Mouse (Mus musculus): Measurements from ENCODE around the gene Trim40. TPM values are rescaled to one million over a fixed set of nuclear protein-coding genes. Genes with fewer than 3 reads are reported as not detected.

Gene Trim40
- polyA plus RNA-seq, 1 experiment from 2014 or later = 0.11 TPM

- Histone ChIP-seq H3K9ac (ENCODE audit: low read length) (no peak overlapping the region), H3K4me3 (ENCODE audit: low read depth, low read length) (no peak overlapping the region), H3K27me3 (replicated peaks; ENCODE audit: control insufficient read depth, insufficient read depth, low read length) (no peaks in the 10 kb centered on the region), H3K36me3 (ENCODE audit: control insufficient read depth, insufficient read depth, low read length) (no peaks in the 10 kb centered on the region), H3K4me1 (replicated peaks; ENCODE audit: control insufficient read depth, insufficient read depth, low read length) (no peaks in the 10 kb centered on the region), H3K27ac (ENCODE audit: low read depth) (no peak overlapping the region), H3K4me2 (ENCODE audit: low read length) (no peak overlapping the region), H3K9me3 (ENCODE audit: control insufficient read depth, low read length) (no peaks in the 10 kb centered on the region)
- no peak for ATAC-seq (replicated peaks; ENCODE audit: low FRiP score, low TSS enrichment, low read depth)
- WGBS = 60% methylated on average over 2 of the region's 2 CpGs
- no peak for DNase-seq (ENCODE audit: low spot score)
Observed at GRCm38 (mm10) chr17:36883350-36883749, 6.6 kb downstream of the Trim40 start.

DNA sequence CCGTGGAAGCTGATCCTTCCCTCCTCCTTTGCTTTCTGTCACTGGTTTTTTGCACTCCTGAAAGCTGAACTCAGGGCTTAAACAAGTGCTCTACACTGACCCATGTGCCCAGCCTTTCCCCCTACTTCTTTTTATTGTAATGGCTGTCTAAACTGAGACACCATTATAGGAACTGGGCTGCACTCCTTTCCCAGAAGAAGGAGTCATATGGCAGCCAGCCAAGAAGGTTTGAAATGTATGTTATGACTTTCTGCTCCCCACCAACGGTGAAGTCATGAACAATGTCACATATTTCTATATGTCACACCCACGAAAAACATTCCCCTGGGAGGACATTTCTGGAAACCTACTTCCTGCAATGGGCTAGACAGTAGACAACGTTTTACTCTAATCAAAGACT is 15.3 kb downstream of the Trim40 start:
- Histone ChIP-seq H3K9me3 (ENCODE audit: control insufficient read depth, low read length) (no peaks in the 10 kb centered on the region), H3K27me3 (replicated peaks; ENCODE audit: control insufficient read depth, insufficient read depth, low read length) (no peaks in the 10 kb centered on the region), H3K4me1 (replicated peaks; ENCODE audit: control insufficient read depth, insufficient read depth, low read length) (no peaks in the 10 kb centered on the region), H3K27ac (ENCODE audit: low read depth) (no peak overlapping the region), H3K36me3 (ENCODE audit: control insufficient read depth, insufficient read depth, low read length) (no peaks in the 10 kb centered on the region), H3K4me3 (ENCODE audit: low read depth, low read length) (no peak overlapping the region), H3K9ac (ENCODE audit: low read length) (no peak overlapping the region), H3K4me2 (ENCODE audit: low read length) (no peak overlapping the region)
- DNase-seq (ENCODE audit: low spot score) (no peak), ATAC-seq (replicated peaks; ENCODE audit: low FRiP score, low TSS enrichment, low read depth) (no peak)
- WGBS = 42% methylated on average over 4 of the region's 4 CpGs

- no peak for DNase-seq (ENCODE audit: low spot score)
Observed at GRCm38 (mm10) chr17:36869955-36870810, 19.7 kb downstream of the Trim40 start.

DNA sequence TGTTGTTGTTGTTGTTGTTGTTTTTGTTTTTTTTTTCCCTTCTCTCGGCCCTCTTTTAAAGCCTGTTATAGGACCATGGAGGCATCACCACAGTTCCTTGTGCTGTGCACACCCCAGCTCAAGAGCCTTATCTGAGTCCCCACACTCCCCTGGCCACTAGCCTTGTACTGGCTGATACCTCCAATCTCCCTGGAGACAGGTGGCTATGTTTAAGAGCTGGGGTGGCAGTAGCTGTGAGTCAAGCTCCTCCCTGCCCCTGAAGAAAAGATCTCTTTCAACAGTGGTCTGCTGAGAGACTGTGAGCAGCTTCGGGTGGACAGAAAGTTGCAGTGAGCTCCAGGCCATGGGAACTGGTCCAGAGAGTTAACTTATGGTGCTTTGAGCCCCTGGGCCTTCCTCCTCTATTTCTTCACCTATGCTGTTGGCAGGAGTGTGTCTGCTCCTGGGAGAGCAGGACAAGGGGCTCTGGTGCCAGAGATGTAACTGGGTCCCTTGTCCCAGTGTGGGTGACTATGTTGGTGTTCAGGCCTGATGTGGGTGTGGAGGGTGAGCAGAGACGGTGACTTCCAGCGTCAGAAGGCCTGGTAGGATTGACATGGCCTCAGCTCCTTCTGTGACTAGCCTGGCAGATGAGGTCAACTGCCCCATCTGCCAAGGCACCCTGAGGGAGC is 20.5 kb downstream of the Trim40 start, which contains the start of gene Trim10:
Gene Trim10 (plus strand): TSS at position 291 of the 671 bp plus-strand sequence.
- no peak within 1 kb of the TSS for H3K4me2 ChIP-seq (ENCODE audit: low read length)

More at GRCm38 (mm10) chr17:36869955-36870810, 19.7 kb downstream of the Trim40 start:
- Histone ChIP-seq H3K27me3 (replicated peaks; ENCODE audit: control insufficient read depth, insufficient read depth, low read length) (peaks cover 17% of the 10 kb centered on the region), H3K27ac (ENCODE audit: low read depth) (no peak overlapping the region), H3K4me3 (ENCODE audit: low read depth, low read length) (no peak overlapping the region), H3K4me1 (replicated peaks; ENCODE audit: control insufficient read depth, insufficient read depth, low read length) (0 out of 2 replicates have a peak, but pooled peaks cover 5% of the 10 kb centered on the region), H3K9ac (ENCODE audit: low read length) (no peak overlapping the region), H3K9me3 (ENCODE audit: control insufficient read depth, low read length) (no peaks in the 10 kb centered on the region), H3K36me3 (ENCODE audit: control insufficient read depth, insufficient read depth, low read length) (no peaks in the 10 kb centered on the region), H3K4me2 (ENCODE audit: low read length) (no peak overlapping the region)
- no peak for ATAC-seq (replicated peaks; ENCODE audit: low FRiP score, low TSS enrichment, low read depth)
- whole genome bisulfite sequencing = 72% methylated on average over 25 of the region's 25 CpGs

DNA sequence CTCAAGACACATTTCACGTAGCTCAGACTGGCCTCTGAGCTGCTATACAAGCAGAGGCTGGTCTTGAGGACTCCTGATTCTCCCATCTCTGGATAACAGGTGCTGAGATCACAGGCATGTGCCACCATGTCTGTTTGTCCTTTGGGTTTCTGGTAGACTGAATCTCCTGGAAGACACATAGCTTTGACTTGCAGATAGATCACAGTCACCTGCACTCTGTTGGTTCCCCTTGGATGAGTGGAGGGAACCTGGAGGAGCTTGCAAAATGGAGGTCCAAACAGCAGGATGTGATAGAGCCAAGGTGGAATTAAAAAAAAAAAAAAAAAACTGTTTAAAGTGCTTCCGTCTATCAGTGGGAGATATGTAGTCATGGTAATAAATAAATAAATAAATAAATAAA is 21.1 kb downstream of the Trim40 start:
- no peak overlapping the region for H3K4me2 ChIP-seq (ENCODE audit: low read length)
- 78% methylated on average over 2 of the region's 2 CpGs for WGBS
- DNase-seq (ENCODE audit: low spot score) (no peak), ATAC-seq (replicated peaks; ENCODE audit: low FRiP score, low TSS enrichment, low read depth) (no peak)
- 0 out of 2 replicates have a peak, but pooled peaks cover 5% of the 10 kb centered on the region for H3K4me1 ChIP-seq (replicated peaks; ENCODE audit: control insufficient read depth, insufficient read depth, low read length)
- H3K9me3 ChIP-seq (ENCODE audit: control insufficient read depth, low read length) = no peaks in the 10 kb centered on the region
- H3K27me3 ChIP-seq (replicated peaks; ENCODE audit: control insufficient read depth, insufficient read depth, low read length) = peaks cover 17% of the 10 kb centered on the region
- no peaks in the 10 kb centered on the region for H3K36me3 ChIP-seq (ENCODE audit: control insufficient read depth, insufficient read depth, low read length)
- no peak overlapping the region for H3K27ac ChIP-seq (ENCODE audit: low read depth)
- no peak overlapping the region for H3K4me3 ChIP-seq (ENCODE audit: low read depth, low read length)
- no peak overlapping the region for H3K9ac ChIP-seq (ENCODE audit: low read length)

More for the DNA sequence above, 20.5 kb downstream of the Trim40 start, which contains the start of gene Trim10:
- Histone ChIP-seq H3K4me3 (ENCODE audit: low read depth, low read length) (no peak within 1 kb of the TSS), H3K36me3 (ENCODE audit: control insufficient read depth, insufficient read depth, low read length) (no peaks in the 10 kb centered on the region), H3K9me3 (ENCODE audit: control insufficient read depth, low read length) (no peaks in the 10 kb centered on the region), H3K4me1 (replicated peaks; ENCODE audit: control insufficient read depth, insufficient read depth, low read length) (0 out of 2 replicates have a peak, but pooled peaks cover 5% of the 10 kb centered on the region), H3K27me3 (replicated peaks; ENCODE audit: control insufficient read depth, insufficient read depth, low read length) (peaks cover 17% of the 10 kb centered on the region), H3K9ac (ENCODE audit: low read length) (no peak within 1 kb of the TSS), H3K27ac (ENCODE audit: low read depth) (no peak within 1 kb of the TSS)
- DNase-seq (ENCODE audit: low spot score) (no peak), ATAC-seq (replicated peaks; ENCODE audit: low FRiP score, low TSS enrichment, low read depth) (no peak)
- 78% methylated on average over 4 of the region's 4 CpGs for WGBS

DNA sequence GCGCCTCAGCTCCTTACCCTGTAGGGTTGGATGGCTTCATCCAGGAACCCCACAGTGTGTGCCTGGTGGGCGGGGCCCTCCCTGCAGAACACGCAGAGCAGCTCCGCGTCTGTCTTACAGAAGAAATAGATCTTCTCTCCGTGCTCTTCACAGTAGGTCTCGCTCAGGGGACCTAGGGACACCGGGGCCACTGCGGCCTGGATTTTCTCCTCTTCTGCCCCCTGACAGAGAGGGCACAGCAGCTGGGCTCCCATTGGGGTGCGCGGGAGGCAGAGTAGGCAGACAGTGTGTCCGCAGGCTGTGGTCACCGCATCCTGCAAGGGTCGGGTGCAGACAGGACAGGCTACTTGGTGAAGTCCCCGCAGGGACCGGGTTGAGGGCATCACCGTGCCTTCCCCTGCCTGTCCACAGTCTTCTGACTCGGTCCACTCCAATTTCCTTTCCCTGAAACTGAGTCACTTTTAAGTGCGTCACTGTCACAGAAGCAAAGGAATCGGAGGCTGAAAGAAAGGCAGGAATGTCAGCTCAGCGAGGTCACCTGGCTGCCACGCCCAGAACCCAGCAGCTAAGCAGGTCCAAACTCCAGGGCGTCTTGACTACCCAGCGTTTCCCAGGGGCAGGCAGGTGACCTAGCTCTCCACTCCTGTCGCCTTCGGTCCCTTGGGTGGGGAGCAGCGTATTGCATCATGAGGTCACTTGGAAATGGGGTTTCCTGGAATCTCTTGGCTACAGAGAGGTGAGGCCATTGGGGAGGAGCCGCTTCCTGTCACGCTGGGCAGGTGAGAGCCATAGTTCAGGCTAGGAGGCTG is 23.0 kb downstream of the Trim40 start, which contains the start of gene Trim15:
Gene Trim15 (minus strand): TSS at position 492 of the 809 bp plus-strand sequence.
- no peaks in the 10 kb centered on the region for H3K36me3 ChIP-seq (ENCODE audit: control insufficient read depth, insufficient read depth, low read length)
- ATAC-seq (replicated peaks; ENCODE audit: low FRiP score, low TSS enrichment, low read depth) (peak; percentile 89), DNase-seq (ENCODE audit: low spot score) (peak; percentile 65)
- 0 out of 2 replicates have a peak, but pooled peaks cover 5% of the 10 kb centered on the region for H3K4me1 ChIP-seq (replicated peaks; ENCODE audit: control insufficient read depth, insufficient read depth, low read length)
- peak within 1 kb of the TSS; percentile 49 for H3K4me2 ChIP-seq (ENCODE audit: low read length)
- H3K9ac ChIP-seq (ENCODE audit: low read length) = no peak within 1 kb of the TSS; the same call in 1 of the 2 replicates
- H3K27ac ChIP-seq (ENCODE audit: low read depth) = no peak within 1 kb of the TSS
- peaks cover 17% of the 10 kb centered on the region for H3K27me3 ChIP-seq (replicated peaks; ENCODE audit: control insufficient read depth, insufficient read depth, low read length)
- no peak within 1 kb of the TSS for H3K4me3 ChIP-seq (ENCODE audit: low read depth, low read length)
- no peaks in the 10 kb centered on the region for H3K9me3 ChIP-seq (ENCODE audit: control insufficient read depth, low read length)
- WGBS = 11% methylated on average over 29 of the region's 29 CpGs

DNA sequence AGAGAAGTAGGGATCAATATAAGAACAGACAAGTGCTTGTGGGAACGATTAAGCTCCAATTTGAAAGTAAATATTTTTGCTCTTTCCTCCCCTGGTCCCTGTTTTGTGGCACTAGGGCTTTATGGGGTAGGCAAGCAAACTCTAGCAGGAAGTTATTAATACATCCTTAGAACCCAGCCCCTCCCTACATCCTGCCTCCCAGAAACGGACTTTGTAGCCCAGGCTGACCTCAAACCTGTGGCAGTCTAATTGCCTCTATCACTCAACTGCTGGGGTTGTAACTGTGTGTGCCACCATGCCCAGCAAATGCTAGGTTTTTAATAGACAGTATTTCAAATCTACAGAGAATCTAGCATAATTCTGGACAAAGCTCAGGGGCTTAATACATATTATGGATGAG is 28.2 kb downstream of the Trim40 start:
- Histone ChIP-seq H3K4me2 (ENCODE audit: low read length) (no peak overlapping the region), H3K27me3 (replicated peaks; ENCODE audit: control insufficient read depth, insufficient read depth, low read length) (peaks cover 9% of the 10 kb centered on the region), H3K9ac (ENCODE audit: low read length) (no peak overlapping the region), H3K4me1 (replicated peaks; ENCODE audit: control insufficient read depth, insufficient read depth, low read length) (0 out of 2 replicates have a peak, but pooled peaks cover 1% of the 10 kb centered on the region), H3K9me3 (ENCODE audit: control insufficient read depth, low read length) (no peaks in the 10 kb centered on the region), H3K36me3 (ENCODE audit: control insufficient read depth, insufficient read depth, low read length) (peaks cover 36% of the 10 kb centered on the region), H3K27ac (ENCODE audit: low read depth) (no peak overlapping the region), H3K4me3 (ENCODE audit: low read depth, low read length) (no peak overlapping the region)
- ATAC-seq (replicated peaks; ENCODE audit: low FRiP score, low TSS enrichment, low read depth) (no peak), DNase-seq (ENCODE audit: low spot score) (no peak)
- WGBS = 47% methylated on average over 2 of the region's 2 CpGs

GRCm38 (mm10) chr17:36858181-36858580 is 31.7 kb downstream of the Trim40 start:
- Histone ChIP-seq H3K9me3 (ENCODE audit: control insufficient read depth, low read length) (no peaks in the 10 kb centered on the region), H3K27ac (ENCODE audit: low read depth) (no peak overlapping the region), H3K9ac (ENCODE audit: low read length) (no peak overlapping the region), H3K36me3 (ENCODE audit: control insufficient read depth, insufficient read depth, low read length) (peaks cover 69% of the 10 kb centered on the region), H3K4me3 (ENCODE audit: low read depth, low read length) (no peak overlapping the region), H3K27me3 (replicated peaks; ENCODE audit: control insufficient read depth, insufficient read depth, low read length) (no peaks in the 10 kb centered on the region), H3K4me1 (replicated peaks; ENCODE audit: control insufficient read depth, insufficient read depth, low read length) (no peaks in the 10 kb centered on the region), H3K4me2 (ENCODE audit: low read length) (no peak overlapping the region)
- 96% methylated on average over 3 of the region's 3 CpGs for WGBS
- ATAC-seq (replicated peaks; ENCODE audit: low FRiP score, low TSS enrichment, low read depth) = no peak
- DNase-seq (ENCODE audit: low spot score) = no peak

Measured in intestine, embryonic 14.5 days (tissue).